Mouse (Mus musculus): ENCODE data around the gene Aldh16a1.

The Aldh16a1 gene

GRCm38 (mm10) chr7:45154096-45154992, at the start of gene Aldh16a1, which contains the start of gene Pih1d1:
Gene Aldh16a1 (minus strand): TSS chr7:45154584.
Gene Pih1d1 (plus strand): TSS chr7:45154303.
- DNase-seq (ENCODE audit: low spot score in 2 of 2): peak; percentile 92 to 98

DNA sequence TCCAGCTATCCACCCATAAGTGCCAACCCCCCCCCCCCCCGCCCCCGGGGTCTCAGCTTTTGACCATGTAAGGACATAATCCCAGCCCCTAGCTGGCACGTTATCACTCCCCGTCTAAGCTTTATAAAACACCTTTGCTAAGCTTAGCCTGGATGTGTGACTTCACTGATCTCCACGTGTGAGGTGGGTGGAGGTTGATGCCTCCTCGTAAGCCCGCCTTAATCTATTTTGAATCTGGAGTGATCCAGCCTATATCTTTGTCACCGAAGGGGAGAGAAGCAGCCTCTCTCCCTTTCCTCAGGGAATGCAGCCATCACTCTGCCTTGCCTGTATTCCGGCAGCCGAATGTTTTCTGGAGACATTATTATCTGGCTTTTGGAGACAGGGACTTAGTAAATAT, 48.3 kb upstream of the Aldh16a1 start:
- no peak for DNase-seq (ENCODE audit: low spot score in 2 of 2)

- DNase-seq (ENCODE audit: low spot score in 2 of 2): no peak
Observed at GRCm38 (mm10) chr7:45198961-45199360, 44.6 kb upstream of the Aldh16a1 start.

DNA sequence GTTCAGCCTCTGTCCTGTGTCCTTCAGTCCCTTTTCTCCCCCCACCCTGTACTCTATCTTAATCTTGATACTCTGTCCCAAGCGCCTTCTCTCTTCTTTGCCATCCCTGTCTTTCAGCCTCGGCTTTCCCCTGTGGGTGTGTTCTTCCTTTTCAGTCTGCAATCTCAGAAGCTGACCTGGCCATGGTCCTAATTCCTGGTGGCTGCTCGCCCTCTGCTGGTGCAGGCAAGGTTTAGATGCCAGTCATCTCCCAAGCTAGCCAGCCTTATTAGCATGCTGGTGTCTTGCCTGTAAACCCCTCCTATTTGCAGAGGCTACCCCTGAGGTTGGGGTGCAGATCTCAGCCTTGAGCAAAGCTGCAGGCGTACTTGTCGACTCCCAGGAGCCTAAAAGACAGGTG, 44.1 kb upstream of the Aldh16a1 start:
- DNase-seq (ENCODE audit: low spot score in 2 of 2): peak; percentile 62 to 81

DNA sequence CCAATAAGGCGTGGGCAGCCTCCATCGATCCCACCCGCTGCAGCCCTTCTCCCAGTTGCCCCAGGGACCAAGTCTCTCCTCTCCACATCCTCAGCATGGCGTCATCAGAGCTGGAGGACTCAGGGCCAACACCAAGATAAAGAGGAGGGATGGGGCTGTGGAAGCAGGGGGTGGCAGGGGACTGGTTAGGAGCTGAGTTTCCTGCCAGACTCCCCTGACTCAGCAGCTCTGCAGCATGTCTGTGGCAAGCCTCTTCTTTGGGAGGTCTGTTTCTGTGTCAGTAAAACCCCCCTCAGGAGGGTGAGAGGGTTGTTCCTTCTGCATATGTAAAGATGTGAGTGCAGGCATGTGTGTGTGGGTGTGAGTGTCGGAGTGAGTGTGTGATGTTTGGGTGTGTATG, 42.6 kb upstream of the Aldh16a1 start:
- DNase-seq (ENCODE audit: low spot score in 2 of 2): no peak

GRCm38 (mm10) chr7:45196176-45196535, 41.8 kb upstream of the Aldh16a1 start:
- no peak for DNase-seq (ENCODE audit: low spot score in 2 of 2)

GRCm38 (mm10) chr7:45195341-45196175, 41.2 kb upstream of the Aldh16a1 start:
- DNase-seq (ENCODE audit: low spot score in 2 of 2): no peak

DNA sequence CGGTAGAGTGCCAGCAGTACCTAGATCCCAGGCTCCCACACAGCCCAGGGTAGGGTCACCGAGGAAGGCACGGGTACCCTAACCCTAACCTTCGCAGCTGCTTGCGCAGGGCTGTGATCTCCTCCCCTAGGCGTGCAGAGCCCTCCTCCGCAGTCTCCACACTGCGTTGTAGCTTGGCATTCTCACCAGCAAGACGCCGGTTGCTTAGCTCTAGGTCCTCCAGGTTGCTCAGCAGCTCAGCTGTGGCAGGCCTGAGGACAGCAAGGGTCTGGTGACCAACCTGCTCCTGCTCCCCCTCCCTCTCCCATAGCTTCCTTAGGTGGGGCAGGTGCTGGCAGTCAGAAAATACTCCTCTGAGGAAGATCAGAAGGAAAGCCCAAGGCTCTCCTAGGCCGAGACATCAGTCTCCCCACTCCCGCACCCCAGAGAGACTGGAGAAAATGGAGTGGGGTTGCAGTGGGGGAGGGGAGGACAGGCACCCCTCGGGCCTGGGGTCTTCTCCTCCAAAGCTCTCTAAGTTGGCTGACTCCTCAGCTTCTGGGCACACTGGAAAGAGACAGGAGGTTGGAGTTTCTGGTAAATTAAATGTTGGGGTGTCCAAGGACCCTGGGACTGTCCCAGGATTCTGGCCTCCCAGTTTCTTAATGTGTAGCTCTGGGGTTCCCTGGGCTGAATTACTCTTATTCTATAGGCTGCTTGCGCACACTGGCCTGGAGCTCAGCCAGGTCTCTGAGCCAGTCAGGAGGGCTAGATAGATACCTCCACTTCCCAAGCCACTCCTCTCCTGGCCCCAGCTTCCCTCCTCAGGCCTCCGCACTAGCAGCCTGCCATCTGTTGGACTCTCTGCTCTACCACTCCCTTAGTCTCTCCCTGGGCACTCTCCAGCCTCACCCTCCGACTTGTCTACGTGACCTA, 39.7 kb upstream of the Aldh16a1 start:
- no peak for DNase-seq (ENCODE audit: low spot score in 2 of 2)

DNA sequence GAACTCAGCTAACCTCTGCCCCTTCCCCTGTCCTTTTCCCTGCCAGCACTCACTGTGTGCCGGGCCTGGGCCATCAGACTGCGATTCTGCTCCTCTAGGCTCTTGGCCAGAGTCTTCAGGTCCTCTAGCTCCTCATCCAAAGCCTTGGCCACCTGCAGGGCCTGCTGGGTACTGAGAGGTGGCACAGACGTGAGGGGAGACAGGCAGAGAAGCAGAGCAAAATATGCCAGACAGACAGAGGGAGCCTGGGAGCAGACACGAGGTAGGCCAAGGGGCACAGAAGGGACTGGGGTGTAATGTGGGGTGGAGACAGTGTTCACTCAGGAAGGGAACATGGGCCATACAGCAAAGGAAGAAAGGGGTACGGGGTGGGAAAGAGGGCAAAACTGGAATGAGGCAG, 39.0 kb upstream of the Aldh16a1 start:
- DNase-seq (ENCODE audit: low spot score in 2 of 2): no peak

DNA sequence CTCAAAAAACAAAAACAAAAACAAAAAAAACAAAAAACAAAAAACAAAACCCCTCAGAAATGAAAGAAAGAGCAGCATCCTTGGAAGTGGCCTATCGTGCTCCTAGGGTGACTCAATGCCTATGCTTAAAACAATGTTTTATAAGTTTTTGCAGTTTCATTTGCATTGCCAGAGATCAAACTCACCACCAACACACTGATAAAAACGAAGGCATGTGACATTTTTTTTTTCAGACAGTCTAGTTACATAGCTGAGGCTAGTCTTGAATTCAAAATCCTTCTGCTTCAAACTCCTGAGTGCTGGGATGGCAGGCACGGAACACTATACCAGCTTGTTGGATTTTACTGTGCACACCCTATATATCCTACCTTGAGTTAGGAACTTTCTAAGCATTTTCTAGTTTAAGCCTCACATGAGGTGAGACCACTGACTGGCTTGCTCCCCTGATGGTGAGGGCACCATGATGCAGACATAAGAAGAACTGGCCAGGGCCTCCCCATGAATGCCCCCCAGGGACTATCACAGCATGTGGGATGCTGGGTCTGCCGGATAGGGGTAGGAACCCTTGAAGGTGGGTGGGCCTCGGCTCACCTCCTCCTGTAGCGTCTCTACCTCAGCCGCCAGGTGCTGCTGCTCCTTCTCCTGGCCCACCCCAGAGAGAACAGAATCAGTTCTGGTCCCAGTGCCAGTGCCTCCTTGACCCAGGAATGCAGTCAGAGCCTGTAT, 38.4 kb upstream of the Aldh16a1 start:
- no peak for DNase-seq (ENCODE audit: low spot score in 2 of 2)

- DNase-seq (ENCODE audit: low spot score in 2 of 2): peak in 1 of 2 experiments; percentile 56
Observed at GRCm38 (mm10) chr7:45191803-45192363, 37.5 kb upstream of the Aldh16a1 start.

DNA sequence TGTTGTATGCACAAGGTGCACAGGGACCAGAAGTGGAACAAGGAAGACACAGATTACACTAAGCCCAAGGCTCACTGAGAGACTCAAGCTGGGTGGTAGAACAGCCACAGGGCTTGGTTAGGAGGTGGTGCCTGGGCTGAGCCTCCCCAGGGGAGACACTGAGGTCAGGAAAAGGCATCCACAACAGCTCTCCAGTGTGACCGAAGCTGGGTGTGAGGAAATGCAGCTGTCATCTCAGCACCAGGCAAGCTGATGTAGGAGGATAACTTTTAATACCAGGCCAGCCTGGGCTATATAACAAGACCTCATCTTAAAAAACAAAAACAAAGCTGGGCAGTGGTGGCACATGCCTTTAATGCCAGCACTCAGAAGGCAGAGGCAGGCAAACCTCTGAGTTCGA, 36.8 kb upstream of the Aldh16a1 start:
- no peak for DNase-seq (ENCODE audit: low spot score in 2 of 2)

DNA sequence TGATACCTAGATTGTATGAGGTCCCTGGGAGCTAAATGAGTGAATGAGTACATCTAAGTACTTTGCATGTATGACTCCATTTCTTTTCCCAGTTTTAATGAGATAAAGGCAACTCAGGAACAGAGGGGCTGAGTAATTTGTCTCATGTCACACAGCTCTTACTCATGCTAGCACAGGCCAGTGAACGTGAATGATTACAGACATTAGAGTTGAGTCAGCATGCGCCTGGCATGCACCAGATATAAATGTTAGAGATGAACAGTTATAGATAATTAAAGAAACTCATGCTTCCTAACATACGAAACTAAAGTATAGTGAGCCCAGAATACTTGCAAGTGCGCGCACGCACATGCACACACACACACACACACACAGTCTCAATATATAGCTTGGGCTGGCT, 35.8 kb upstream of the Aldh16a1 start:
- no peak for DNase-seq (ENCODE audit: low spot score in 2 of 2)

GRCm38 (mm10) chr7:45189600-45189999, 35.2 kb upstream of the Aldh16a1 start:
- no peak for DNase-seq (ENCODE audit: low spot score in 2 of 2)

DNA sequence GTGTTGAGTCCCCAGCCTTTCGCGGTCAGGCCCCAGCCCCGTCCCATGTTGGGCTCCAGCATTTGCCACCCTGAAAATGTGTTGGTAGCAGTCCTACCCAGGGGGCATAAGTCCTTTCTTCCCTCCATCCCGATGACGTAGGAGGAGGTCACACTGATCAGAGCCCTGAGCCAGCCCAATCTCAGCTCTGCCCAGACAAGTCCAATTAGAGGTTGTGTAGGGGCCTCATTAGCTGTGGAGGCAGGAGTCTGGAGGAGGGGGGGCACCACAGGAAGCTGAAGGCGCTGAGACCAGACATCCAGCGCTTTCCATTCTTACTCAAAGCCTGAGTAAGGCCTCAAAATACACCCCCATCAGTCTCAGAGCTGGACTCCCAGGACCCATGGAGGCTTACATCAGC, 31.5 kb upstream of the Aldh16a1 start:
- no peak for DNase-seq (ENCODE audit: low spot score in 2 of 2)

GRCm38 (mm10) chr7:45183672-45184071, 29.3 kb upstream of the Aldh16a1 start:
- DNase-seq (ENCODE audit: low spot score in 2 of 2): no peak

- DNase-seq (ENCODE audit: low spot score in 2 of 2): no peak
Observed at GRCm38 (mm10) chr7:45182606-45183005, 28.2 kb upstream of the Aldh16a1 start.

- DNase-seq (ENCODE audit: low spot score in 2 of 2): peak; percentile 52 to 71
Observed at GRCm38 (mm10) chr7:45182199-45182601, 27.8 kb upstream of the Aldh16a1 start.

DNA sequence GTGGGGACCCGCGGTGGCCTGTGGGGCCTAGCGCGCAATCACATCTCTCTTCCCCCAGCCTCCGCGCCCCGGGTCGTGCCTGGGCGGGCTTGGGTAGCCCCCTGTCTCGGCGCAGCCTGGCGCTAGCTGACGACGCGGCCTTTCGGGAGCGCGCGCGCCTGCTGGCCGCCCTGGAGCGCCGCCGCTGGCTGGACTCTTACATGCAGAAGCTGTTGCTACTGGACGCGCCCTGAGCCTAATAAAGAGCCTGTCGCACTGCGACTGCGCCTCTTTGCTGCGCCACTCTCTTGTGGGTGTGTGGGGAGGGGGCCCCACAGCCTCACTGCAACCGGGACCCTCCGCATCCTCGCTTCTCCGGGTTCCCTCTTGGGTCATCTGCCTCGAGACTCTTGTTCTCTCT, 27.2 kb upstream of the Aldh16a1 start:
- DNase-seq (ENCODE audit: low spot score in 2 of 2): no peak

- DNase-seq (ENCODE audit: low spot score in 2 of 2): no peak
Observed at GRCm38 (mm10) chr7:45180896-45181477, 26.6 kb upstream of the Aldh16a1 start, which contains the start of gene Pth2. Gene Pth2 (plus strand): TSS chr7:45180995.
